Mouse (Mus musculus): ENCODE results near the gene Zbtb32.

Gene Zbtb32

DNA sequence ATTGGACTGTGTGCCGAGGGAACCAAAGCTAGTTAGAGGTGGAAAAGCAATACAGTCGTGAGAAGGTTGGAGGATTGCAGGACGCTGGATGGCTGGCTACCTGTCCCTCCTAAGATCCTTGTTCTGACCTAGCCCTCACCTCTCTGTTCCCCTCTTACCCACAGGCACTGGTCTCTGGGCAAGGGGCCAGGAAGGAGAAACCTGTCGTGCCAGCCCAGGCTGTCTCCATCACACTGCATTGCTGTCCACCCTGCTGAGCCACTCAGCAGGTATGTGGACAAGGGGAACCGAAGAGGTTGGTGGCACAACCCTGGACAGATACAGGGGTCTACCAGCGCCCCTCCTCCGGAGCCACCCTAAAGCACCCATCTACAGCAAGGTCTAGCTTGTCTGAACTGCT, 1.9 kb upstream of the Zbtb32 start:
- peak in 1 of 2 experiments; percentile 51 for DNase-seq

DNA sequence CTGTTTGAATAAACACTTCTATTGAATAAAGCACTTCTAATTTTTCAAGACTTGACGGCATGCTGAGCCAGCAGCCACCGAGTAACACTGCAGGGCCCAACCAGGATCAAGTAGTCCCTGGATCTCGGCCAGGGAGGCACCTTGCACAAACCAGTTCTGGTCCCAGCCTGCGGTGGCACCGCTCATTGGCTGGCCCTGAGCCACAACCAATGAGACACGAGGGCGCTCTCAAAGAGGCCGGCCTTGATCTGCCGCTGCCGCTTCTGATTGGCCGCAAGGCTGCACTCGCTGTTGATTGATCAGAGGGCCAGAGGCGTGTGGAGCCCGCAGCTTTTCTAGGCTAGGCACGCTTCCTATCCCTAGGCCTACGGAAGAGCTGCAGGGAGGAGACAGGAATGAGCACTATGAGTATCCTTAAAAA, 1.2 kb upstream of the Zbtb32 start:
- DNase-seq = peak; percentile 92 to 96

DNA sequence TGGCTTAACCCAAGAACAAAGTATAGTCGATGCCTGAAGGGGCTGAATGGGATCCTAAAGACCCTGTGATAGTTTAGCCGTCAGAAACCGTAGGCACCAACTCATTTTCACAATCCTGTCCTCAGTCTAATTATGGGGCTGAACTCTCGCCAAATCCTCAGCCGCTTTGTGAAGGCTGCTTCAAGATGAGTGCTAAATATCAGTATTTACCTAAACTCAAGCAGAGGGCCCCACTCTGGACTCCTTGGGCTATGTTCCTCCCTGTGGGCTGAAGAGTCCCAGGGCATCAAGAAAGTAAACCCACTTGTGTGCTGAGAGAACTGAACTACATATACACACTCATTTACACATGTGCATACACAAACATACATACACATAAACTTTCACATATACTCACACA, 1.9 kb downstream of the Zbtb32 start:
- DNase-seq = no peak

DNA sequence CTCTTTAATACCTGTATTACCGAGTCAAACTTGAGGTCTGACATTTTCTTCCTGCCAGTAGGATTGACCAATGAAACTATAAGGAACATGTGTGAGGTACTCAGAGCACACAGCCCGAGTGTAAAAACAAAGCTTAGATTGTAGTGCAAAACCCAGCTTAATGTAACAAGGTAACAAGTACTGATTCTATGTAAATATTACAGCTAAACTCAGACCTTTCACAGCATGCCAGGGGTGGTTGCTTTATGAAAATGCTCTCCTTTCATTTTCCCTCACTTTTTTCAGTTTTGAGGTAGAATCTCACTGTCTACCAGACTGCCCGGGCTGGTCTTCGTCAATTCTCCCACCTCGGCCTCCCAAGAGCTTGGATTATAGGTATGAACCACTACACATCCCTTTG, 2.6 kb downstream of the Zbtb32 start:
- DNase-seq = no peak

DNA sequence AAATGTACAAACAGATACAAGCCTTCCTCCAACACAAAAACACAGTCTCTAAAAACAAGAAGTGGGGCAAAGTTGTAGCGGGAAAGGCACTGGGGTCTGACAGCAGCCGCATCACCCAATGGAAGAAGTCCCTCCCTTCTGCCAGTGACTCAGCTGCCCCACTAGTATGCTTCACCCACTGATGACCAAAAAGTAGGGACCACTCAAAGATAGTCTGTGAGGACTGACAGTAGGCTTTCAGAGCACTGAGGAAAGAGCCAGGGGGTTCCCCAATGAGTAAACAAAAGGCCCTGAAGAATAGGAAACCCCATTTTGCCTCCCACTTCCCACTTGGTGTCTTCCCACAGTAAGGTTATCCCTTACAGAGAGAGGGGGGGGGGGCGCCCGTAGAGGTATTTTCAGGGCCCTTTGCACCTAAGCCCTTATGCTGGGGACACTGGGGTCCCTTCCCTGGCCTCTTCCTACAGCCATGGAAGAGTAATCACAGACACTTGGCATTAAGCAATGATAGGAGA, 4.1 kb downstream of the Zbtb32 start:
- no peak for DNase-seq

DNA sequence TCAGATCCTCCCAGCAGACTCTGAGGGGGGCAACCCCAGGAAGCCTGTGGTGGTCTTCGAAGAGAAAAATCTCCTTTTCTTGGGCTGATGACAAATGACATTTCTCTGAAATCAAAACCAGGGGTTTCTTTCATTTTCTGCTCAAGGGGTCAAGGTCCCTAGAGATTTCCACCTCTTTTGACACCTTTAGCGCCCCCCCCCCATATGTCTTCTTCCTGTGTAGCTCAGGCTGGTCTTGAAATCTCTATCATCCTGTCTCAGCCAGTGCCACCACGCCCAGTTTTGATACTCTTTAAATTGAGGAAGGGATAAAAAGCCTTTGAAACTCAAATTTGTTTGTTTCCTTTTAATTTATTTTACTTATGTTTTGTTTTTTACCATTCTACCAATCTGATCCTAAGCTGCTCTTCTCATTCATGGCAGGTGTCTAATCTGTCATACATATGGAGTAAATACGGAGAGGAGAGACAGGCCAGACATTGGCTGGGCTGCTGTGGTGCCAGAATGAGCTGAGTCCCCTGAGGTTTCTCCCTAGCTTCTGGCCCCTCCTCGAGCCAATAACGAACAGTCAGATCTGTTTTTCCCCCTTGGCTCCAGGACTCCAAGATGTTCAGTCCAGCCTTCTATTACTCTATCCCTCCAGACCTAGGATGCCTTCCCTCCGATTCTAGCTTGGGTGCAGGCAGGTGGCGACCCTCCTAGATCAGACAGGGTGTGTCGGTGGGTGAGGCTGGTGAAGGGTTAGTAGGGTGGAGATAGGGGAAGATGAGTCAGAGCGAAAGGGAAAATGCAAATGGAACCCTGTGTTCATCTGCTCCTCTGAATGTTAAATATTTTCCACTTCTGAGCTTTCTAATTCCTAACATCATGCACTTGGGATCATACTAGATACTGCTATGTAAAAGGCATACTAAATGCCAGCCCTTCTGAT, 4.9 kb downstream of the Zbtb32 start:
- DNase-seq = no peak

DNA sequence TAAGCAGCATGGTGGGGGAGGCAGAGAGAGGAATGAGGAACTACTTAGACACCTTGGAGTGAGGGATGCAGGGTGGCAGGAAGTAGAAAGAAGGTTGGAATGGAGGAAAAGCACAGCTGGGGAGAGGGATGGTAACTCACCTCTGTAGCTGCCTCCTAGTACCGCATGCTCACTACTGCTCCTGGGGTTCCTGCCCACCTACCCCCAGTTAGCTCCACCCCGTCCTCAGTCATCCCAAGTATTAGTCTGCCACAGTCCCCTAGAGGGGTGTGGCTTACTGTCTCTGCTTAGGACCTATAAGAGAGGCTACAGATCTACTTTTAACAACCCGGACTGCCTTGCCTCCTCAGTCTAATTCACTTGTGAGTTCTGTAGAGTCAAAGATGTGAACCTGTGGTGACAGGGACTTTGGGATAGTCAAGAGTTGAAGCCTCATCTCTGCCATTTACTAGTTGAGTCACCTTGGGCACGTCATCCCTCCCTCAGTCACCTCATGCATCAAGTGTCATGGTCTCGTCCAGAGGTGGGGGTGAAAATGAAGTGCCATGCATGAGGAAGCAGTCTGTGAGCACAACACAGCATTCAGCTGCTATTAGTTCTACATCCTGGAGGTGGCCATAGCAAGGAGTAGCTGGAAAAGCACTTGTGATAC, 5.8 kb downstream of the Zbtb32 start:
- no peak for DNase-seq

DNA sequence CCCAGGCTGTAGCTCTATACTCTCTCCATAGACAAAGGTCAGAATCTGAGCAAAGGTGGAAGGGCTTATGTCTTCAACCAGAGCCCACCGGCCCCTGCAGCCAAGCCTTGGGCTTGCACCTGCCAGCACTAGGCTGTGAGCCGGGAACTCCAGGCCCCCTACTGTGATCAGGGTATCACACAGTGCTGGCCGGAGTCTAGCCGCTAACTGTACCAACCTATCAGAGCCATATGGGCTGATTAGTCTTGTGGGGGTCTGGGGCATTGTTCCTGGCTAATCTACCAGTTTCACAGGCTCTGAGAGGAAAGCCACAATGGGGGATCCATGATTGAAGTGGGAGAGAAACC, 7.1 kb downstream of the Zbtb32 start:
- DNase-seq = no peak

DNA sequence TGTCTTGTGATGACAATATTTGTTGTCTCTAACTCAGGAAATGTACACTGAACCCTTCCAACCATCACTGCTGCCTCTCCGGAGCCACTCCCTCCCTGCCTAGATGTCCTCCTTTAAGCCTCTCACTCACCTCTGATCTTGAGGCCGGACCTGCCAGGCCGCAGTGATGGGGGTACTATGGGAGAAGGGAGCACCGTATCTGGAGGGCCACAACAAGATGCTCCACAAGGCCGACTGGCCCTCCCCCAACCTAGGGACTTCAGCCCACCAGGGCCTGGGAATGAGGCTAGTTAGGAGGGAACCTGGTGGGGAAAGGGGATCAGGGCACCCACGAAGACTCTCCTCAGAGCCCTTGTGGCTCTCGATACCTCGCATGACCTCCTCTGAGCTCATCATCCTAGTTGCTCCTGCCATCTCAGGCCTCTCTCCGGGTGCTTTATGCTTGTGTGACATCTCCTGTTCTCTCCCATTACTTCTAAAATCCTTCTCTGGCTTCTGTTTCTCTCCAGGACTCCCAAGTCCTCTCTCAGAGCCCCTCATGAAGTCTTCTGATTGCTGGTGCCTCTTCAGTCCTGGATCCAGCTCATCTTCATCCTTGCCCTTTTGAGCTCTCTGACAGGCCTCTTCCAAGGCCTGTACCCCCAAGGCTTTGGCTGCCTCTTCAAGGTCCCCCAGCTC, 7.6 kb downstream of the Zbtb32 start:
- DNase-seq = no peak

DNA sequence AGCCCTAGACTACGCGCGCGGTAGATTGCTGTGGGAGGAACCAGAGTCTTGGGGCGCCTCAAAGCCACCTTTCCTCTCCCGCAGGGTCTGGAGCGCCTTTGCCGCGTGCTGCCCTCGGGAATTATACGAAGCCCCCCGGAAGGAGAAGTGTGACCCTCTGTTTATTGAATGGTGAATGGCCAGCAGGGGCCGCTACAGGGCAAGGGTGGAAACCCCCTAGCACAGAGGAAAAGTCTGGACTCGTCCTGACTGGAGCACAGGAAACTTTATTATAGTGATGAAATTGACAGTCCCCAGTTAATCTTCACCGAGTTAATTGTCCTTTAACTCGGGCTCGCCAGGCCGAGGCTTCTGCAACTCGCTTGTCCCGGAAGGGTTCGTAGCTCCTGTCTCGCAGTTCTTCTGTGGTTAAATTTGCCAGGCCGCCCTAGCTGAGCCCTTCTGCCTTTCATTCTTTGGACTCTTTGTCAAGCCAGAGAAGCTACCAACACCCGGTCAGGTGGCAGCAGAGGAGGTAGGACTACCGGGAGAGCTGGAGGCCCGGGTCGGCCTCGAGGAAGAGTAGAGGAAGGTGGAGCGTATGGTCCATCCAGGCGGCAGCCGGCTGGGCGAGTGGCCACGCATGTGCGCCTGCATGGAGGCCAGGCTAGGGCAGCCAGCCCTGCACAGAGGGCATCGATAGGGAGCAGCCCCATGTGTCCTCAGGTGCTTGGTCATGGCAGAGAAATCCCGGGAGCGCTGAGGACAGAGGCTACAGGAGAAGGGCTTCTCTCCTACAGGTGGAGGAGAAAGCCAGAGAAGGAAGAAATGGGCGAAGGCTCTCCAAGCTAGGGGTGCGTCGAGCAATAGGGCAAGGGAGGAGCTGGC, 9.0 kb downstream of the Zbtb32 start:
- peak; percentile 95 for DNase-seq

DNA sequence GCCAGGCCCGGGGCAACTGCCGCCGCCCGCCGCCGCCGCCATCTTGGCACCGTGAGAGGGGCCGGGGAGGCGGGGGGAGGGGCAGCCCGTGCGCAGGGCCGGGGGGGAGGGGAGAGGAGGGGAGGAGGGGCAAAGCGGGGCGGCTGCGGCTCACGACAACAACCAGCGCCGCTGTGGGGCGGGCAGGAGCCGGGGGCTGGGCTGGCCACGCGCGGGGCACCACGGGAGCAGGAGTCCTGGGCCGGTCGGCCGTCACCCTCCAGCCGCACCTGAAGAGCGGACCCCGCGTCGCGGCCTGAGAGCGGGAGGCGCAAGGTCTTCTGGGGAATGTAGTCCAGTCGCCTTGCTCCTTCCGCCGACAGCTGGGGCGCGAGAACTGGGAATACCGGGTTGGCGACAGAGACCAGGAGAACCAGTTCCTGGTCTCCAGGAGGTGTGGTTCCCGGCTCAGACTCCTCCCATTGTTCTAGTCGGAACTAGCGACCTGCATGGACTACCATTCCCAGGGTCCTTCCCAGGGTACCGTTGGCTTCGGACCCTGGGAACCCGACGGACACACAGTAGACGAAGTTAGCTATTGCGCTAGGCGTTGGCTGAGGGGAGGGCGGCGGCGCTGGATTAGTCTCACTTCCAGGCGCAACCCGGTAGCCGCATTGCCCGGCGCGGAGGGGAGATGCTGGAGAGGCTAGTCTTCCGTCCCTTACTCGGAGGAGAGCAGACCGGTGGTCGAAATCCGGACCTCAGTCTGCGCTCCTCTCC, 9.9 kb downstream of the Zbtb32 start, which contains the start of gene Kmt2b:
Gene Kmt2b, minus strand, starts transcription at position 51 of the 759 bp plus-strand sequence.
- DNase-seq = peak; percentile 95 to 98

DNA sequence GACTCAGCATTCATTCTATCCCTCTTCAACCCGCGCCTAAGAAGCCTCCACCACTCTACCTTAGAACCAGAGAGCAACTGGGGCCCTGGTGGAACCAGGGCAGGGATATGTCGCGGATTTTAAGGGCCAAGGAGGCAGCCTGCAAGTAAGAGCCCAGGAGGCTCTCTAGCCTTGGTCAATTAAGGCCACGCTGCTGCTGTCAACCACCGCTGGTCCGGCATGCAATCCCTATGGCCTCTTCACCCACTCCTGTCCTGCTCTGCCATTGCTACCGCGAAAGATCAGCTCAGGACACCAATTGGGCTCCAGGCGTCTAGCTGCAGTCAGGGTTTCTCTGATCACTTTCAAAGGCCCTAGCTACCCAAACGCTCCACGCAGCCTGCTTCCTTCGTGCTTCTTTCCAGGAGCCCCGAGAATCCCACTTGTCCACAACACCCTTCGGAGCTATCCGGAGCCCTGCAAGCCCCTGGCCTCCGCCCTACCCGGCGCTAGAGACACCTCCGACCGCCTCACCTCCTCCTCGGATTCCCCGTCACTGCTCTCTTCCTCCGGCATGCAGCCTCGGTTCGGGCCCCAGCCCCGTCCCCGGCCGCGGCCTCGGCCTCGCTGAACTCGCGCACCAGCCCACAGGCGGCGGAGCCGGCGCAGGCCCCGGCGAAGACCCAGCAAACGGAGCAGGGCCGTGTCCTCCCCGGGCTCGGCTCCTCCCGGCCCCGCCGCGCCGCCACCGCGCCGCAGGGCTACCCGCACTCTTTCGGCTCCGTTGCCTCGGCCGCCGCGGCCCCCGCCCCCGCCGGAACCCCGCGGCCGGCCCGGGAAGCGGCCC, 10.7 kb downstream of the Zbtb32 start:
- DNase-seq = peak; percentile 60 to 74

DNA sequence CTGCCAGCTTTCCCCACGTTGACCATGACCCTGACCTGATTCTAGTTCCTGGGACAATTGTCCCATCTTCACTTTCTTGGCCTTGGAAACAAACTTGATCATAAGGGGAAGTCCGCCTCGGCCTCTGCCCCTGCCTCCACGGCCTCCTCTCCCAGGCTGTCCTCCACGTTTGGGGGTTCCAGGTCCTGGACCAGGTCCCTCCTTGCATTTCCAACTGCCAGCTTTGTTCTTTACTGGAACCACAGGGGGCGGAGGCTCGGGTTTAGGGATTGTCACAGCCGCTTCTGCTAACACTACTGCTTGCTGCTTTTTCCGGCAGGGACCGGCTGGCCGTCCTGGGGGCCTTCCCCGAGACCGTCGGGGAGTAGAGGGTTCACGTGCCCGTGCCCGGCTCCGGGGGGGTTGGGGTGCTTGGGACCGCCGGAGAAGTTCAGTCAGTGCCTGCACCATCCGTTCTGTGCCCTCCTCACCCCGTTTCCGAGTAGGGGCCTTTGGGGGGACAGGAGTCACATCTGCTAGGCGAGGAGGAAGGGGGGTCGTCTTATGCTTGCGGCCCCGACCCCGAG, 12.2 kb downstream of the Zbtb32 start:
- no peak for DNase-seq

DNA sequence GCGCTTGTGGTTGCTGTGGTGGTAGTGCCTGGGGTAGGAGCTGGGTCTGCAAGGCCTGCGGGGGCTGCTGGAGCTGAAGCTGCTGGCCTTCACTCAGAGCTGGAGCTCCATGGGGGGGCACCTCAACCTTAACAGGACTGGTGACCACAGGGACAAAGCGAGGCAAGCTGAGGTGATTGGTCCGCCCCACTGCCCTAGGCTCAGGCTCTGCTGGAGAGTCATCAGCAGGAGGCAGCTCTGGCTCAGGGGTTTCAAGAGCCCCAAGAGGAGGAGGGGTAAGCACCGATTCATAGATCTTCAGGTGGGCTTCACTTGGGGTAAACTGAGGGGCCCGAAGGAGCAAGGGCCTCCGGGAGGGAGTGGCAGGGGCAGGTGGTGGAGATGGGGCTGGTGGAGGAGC, 13.5 kb downstream of the Zbtb32 start:
- no peak for DNase-seq

DNA sequence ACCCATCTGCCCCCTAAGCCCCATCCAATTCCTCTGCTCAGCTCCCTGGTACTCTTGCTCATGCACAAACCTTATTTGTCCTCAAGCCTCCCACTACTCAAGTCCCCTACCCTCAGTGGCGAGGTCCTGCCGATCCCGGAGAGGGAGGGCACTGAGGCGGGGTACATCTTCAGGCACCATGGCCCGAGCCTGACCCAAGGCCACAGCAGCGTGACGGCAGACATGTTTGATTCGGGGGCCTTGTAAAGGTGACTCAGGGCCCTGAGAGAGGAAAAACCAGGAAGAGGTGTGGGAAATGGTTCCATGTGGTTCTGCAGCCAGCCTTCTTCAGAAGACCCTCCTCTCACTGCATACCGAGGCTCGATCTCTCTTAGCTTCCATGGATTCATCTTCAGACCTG, 14.4 kb downstream of the Zbtb32 start:
- no peak for DNase-seq

DNA sequence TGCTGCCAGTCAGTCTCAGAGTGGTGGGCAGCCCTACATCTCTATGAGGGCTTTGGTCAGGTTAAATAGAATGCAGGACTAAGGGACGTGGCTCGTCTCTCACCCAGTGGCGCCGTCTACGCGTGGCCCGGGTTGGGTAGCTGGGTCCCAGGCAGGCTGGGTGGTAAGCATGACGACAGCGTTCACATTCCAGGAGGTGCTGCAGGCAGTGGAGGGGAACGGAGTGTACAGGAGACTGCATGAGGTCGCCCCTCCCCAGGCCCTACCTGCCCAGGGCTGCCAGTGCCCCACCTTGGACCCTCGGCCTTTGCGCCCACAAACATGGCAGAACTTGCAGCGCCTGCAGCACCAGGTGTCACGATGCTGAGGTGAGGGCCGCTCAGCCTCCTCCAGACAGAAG, 17.2 kb downstream of the Zbtb32 start:
- DNase-seq = peak in 1 of 2 experiments; percentile 25

DNA sequence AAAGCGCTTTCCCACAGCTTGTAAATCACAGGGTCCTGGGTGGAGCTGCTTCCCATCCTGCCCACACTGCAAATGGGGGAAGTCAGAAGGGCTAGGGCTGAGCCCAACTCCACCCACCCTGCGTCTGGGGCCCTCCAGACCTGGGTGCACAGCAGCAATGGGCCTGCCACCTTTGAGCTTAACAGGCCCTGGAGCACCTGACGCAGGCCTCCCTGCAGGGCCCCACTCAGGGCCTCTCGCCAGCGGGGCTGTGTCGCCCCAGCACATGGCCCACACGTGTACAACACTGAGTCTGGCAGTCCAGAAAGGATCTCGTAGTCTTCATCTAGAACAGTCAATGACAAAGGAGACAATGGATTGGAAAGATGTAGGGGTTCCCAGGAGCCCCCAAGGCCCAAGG, 18.8 kb downstream of the Zbtb32 start:
- DNase-seq = no peak

DNA sequence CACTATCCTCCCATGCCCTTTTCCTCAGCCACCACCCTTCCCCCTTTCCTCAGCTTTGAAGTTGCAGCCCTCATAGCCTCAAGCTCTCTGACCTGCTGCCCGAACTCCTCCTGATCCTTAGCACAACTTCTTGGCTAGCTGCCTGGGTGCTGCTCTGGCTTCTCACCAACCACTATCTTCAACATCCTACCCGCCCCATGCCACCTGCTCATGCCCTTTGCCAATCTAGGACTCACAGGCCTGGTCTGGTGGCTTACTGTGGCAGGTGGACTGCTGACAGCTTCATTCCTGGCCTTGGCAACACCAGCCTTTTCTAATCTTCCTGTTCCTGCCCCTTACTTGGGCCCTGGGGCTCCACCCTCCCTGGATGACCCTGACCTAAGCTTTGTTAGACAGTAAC, 25.7 kb downstream of the Zbtb32 start:
- peak in 1 of 2 experiments; percentile 35 for DNase-seq

DNA sequence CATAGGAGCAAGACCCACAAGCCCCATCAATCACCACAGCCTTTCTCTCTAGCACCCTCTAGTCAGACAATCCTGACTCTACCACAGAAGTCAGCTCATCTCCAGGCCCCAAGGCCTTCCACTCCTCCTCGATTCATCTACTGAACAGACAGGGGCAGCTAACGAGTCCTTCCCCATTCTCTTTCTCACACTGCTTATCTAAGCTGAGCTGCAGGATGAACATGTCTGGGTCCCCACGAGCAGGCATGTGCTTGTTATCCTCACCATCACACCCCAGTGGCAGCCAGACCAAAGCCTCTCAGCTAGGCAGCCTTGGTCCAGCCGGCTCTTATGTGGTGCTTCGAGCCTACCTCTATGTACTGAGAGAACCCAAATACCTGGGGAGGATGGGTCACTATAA, 26.3 kb downstream of the Zbtb32 start:
- DNase-seq = no peak

DNA sequence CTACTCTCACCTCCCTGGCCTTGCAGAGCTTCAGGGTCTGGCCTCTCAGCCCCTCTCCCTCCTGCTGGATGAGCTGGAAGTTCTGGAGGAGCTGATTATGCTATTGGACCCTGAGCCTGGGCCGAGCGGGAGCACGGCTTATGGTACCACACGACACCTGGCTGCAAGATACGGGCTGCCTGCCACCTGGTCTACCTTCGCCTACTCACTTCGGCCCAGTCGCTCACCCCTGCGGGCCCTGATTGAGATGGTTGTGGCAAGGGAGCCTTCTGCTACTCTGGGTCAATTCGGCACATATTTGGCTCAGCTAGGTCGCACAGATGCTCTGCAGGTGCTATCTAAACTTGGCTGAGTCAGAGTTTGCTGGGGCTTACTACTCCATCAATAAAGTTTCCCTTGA, 31.2 kb downstream of the Zbtb32 start:
- DNase-seq = no peak
